Mouse (Mus musculus) heart, postnatal 10 days (tissue): ENCODE measurements at regions not wholly inside any gene's neighbourhood (a gene's known extent, or its start where the extent isn't known, plus 50 kb on each side); places are given as distances from the start of the nearest gene placed in this dataset.

Source experiments
- microRNA-seq, 2 experiments: library from miRNA; unstranded; fragments of <30 nt; microRNA quantifications; one replicate each; pipeline ENCODE4 v1.2.0; 2022

Small RNA genes in the stretch of these regions (microRNA-seq; reads per million reads assigned to microRNA genes)
- gene Gm44326 (0 reads per million in 2 experiments), gene Mir5099 (140 to 155 reads per million in 2 experiments)
